Mouse (Mus musculus) G1E (cell line): ENCODE results near the gene Plod3.

Source experiments
- CTCF ChIP-seq: IDR thresholded peaks from 2 replicates; pipeline ENCODE4 v1.5.1; 2012; ENCODE audit warnings: low read depth, low read length, inconsistent platforms, mixed read lengths
- GATA1 ChIP-seq: IDR thresholded peaks from 2 replicates; pipeline ENCODE4 v1.6.1; 2012; ENCODE audit warnings: borderline replicate concordance, low read length, inconsistent platforms, mixed read lengths
- GATA2 ChIP-seq: IDR thresholded peaks from 2 replicates; pipeline ENCODE4 v1.6.1; 2012; ENCODE audit warnings: low read depth, low read length, inconsistent platforms, borderline replicate concordance
- POLR2AphosphoS5 ChIP-seq: IDR thresholded peaks from 2 replicates; pipeline ENCODE4 v1.6.1; 2012; ENCODE audit warnings: low read depth, low read length, inconsistent platforms; ENCODE audit not compliant: insufficient replicate concordance
- TAL1 ChIP-seq: conservative IDR thresholded peaks from 2 replicates; pipeline ENCODE4 v1.6.1; 2012; ENCODE audit warnings: low read depth, low read length, inconsistent platforms, mixed read lengths

DNA sequence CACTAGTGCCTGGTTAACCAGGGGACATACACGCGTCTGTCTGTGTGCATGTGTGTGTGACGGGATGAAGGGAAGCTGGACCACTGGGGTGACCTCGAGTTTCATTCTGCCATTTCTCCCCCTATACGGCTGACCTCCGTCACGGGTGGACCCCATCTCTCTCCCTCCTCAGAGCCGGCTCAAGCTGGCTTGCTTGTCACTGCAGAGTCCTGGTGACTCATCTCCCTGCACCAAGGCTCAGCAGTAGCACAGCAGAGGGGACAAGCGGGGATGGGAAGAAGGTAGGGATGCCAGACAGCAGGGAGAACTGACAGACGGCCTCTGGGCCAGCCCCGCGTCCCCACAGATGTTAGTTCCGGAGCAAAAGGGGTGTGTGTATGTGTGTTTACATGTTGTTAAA lies 49.4 kb downstream of the Plod3 start:
- TF ChIP-seq CTCF (no peak), POLR2AphosphoS5 (no peak), TAL1 (no peak), GATA1 (no peak), GATA2 (no peak)
